In the genomic region with DNA sequence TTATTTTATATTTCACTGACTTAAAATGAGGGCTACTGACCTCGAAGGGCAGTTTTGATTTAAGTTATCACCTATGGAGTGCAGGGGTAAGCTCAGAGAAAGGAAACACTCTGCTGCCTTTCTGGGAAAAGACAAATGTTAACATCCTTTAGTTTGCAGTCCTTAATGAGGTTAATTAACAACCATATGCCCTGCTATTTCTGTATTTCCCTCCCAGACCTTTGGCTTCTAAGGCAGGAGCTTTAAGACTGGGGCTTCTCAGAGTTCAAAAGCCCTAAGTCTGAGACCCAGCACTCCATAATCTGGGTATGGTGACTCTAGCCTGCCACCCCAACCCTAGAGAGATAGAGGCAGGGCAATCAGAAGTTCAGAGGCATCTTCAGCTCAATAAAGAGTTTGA, we compare ENCODE assay signal across 30 mouse cellular contexts. TPM values are rescaled to one million over a fixed set of nuclear protein-coding genes. Genes with fewer than 3 reads are reported as not detected.
"Had no signal": no experiment of that assay in that cellular context is flagged by ENCODE, and none has a peak within 500 bp of the region (broad histone marks: within the 10 kb centered on the region; RNA-seq: fewer than 3 reads in every experiment).

No protein-coding gene starts in this region.

- H3K27me3 ChIP-seq: heart, embryonic 15.5 days; hindbrain, embryonic 15.5 days had no signal

- H3K4me1 ChIP-seq: heart, embryonic 10.5 days; heart, embryonic 12.5 days; heart, embryonic 13.5 days; heart, embryonic 15.5 days; hindbrain, embryonic 12.5 days; hindbrain, embryonic 13.5 days; hindbrain, embryonic 15.5 days; intestine, embryonic 15.5 days; kidney, embryonic 15.5 days had no signal

- H3K4me3 ChIP-seq: heart, adult 2 months; heart, embryonic 10.5 days; heart, embryonic 12.5 days; heart, embryonic 13.5 days; heart, embryonic 15.5 days; hindbrain, embryonic 10.5 days; hindbrain, embryonic 12.5 days; hindbrain, embryonic 13.5 days; hindbrain, embryonic 15.5 days; intestine, embryonic 15.5 days; kidney, embryonic 15.5 days; layer of hippocampus, adult 2 months; left cerebral cortex, adult 2 months had no signal

- H3K36me3 ChIP-seq: heart, embryonic 10.5 days; heart, embryonic 12.5 days; heart, embryonic 13.5 days; heart, embryonic 15.5 days; hindbrain, embryonic 12.5 days; hindbrain, embryonic 13.5 days; hindbrain, embryonic 15.5 days; intestine, embryonic 15.5 days; kidney, embryonic 15.5 days had no signal

- DNase-seq: heart, adult 2 months; heart, postnatal 10 days; heart, postnatal 14 days; heart, postnatal 36 days; heart, postnatal 4 days; kidney, adult 18-20 months; kidney, postnatal 10 days; kidney, postnatal 25 days; kidney, postnatal 4 days; layer of hippocampus, adult 9-11 months; layer of hippocampus, postnatal 36 days had no signal

- H3K27ac ChIP-seq: heart, adult 2 months; heart, embryonic 10.5 days; heart, embryonic 13.5 days; heart, embryonic 15.5 days; hindbrain, embryonic 12.5 days; hindbrain, embryonic 13.5 days; hindbrain, embryonic 14.5 days; hindbrain, embryonic 15.5 days; hindbrain, postnatal 0 days; intestine, embryonic 15.5 days; kidney, embryonic 15.5 days; kidney, postnatal 0 days; left cerebral cortex, adult 2 months had no signal

RNA-seq across cellular contexts. Expression of gene Sox2, which starts 19.5 kb away (rescaled TPM):
- polyA plus RNA-seq: heart, postnatal 0 days; inflammation-experienced regulatory T-cells, adult 6 months; kidney, embryonic 14.5 days; kidney, embryonic 16.5 days; kidney, postnatal 0 days had no signal
